Mouse (Mus musculus) olfactory bulb, adult 2 months (tissue): ENCODE measurements around the gene Lsm7.

ENCODE experiments used
- CTCF ChIP-seq: fragments of 200-500 bp; IDR thresholded peaks from 2 replicates; pipeline ENCODE4 v1.5.1; 2012; ENCODE audit warnings: low read depth, mild to moderate bottlenecking, low read length, moderate library complexity; ENCODE audit not compliant: insufficient read depth
- POLR2A ChIP-seq: fragments of 200-500 bp; IDR thresholded peaks from 2 replicates; pipeline ENCODE4 v1.6.1; 2012; ENCODE audit warnings: mild to moderate bottlenecking, low read depth, low read length, moderate library complexity; ENCODE audit not compliant: insufficient read depth

DNA sequence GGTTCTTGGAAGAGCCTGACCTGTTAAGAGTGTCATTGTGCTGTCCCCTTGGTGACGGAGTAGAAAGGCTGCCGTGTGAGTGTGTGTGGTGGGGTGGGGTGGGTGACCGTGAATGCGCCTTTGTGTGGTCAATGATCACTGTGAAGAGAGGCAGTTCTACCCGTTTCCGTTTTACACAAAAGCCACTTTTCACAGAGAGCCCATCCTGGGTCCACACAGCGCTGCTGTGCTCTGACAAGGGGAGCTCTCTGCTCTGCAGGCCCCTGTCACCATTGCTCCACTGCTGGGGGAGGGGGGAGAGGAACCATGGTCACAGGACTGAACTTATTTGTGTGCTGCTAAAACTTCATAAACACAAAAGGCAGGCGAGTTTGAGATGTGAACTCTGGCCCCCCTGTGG lies 2.4 kb upstream of the Lsm7 start:
- TF ChIP-seq CTCF (no peak), POLR2A (no peak)
